Mouse (Mus musculus) kidney, postnatal 0 days (tissue): ENCODE measurements around the gene Rpl28. TPM values are rescaled to one million over a fixed set of nuclear protein-coding genes. Genes with fewer than 3 reads are reported as not detected.
A peak's percentile ranks its signal among the peaks of the same experiment; 100 is the strongest.
"Not testable (repeated sequence)": the region's sequence is repeated elsewhere in the genome, so short reads cannot be mapped to it uniquely, and the experiment has no call there.

Source experiments
- ATAC-seq: fragments of 200-750 bp; cut with Nextera tagmentation; replicated peaks from 2 replicates; pipeline ENCODE4 v1.8.0; 2017; ENCODE audit warnings: low read depth, moderate number of reproducible peaks, moderate TSS enrichment, moderate library complexity; ENCODE audit not compliant: low FRiP score
- DNase-seq: peaks from one replicate; pipeline ENCODE4 v3.0.0-alpha.2; 2016; ENCODE audit warnings: low spot score
- H3K27ac ChIP-seq: fragments of 300-500 bp; sonication (generic); 2 replicates; pipeline ENCODE4 v1.5.1; 2014; ENCODE audit warnings: mild to moderate bottlenecking
- H3K27me3 ChIP-seq: fragments of 300-500 bp; sonication (generic); 2 replicates; pipeline ENCODE4 v1.6.1; 2014; ENCODE audit warnings: low read length, mixed read lengths; ENCODE audit not compliant: insufficient read depth
- H3K36me3 ChIP-seq: fragments of 300-500 bp; sonication (generic); 2 replicates; pipeline ENCODE4 v1.6.1; 2014; ENCODE audit warnings: low read length, mixed read lengths; ENCODE audit not compliant: insufficient read depth
- H3K4me1 ChIP-seq: fragments of 300-500 bp; sonication (generic); replicated peaks from 2 replicates; pipeline ENCODE4 v1.6.1; 2014; ENCODE audit warnings: antibody characterized with exemption, low read length, mixed read lengths; ENCODE audit not compliant: insufficient read depth
- H3K4me2 ChIP-seq: fragments of 300-500 bp; sonication (generic); 2 replicates; pipeline ENCODE4 v1.6.1; 2014; ENCODE audit warnings: mild to moderate bottlenecking, low read length, moderate library complexity, mixed read lengths
- H3K4me3 ChIP-seq: fragments of 300-500 bp; sonication (generic); replicated peaks from 2 replicates; pipeline ENCODE4 v1.5.1; 2014; ENCODE audit warnings: low read depth, low read length
- H3K9ac ChIP-seq: fragments of 300-500 bp; sonication (generic); 2 replicates; pipeline ENCODE4 v1.6.1; 2014; ENCODE audit warnings: low read depth, low read length
- H3K9me3 ChIP-seq: fragments of 300-500 bp; sonication (generic); replicated peaks from 2 replicates; pipeline ENCODE4 v1.6.1; 2016; ENCODE audit warnings: low read length, inconsistent platforms, mixed read lengths
- CTCF ChIP-seq: IDR thresholded peaks from 2 replicates; pipeline ENCODE4 v1.5.1; 2016; ENCODE audit warnings: antibody characterized with exemption, low read depth, mild to moderate bottlenecking, moderate library complexity
- WGBS: fragments of 180-500 bp; shearing (Covaris S2); extraction: QIAGEN DNeasy Blood & Tissue Kit; methylation state at CpG from one replicate; pipeline ENCODE4 v1.1.7; 2014; 5-methylcytosine and 5-hydroxymethylcytosine counted together
- polyA plus RNA-seq: library from polyadenylated mRNA; unstranded; fragments of >200 nt; fragmentation: Nextera tagmentation; extraction: Ambion mirVana; gene quantifications from 2 replicates; pipeline ENCODE4 v1.2.1, GENCODE M21; 2015

Rpl28 gene
- polyA plus RNA-seq, 1 experiment from 2014 or later, result 480 TPM

- Histone ChIP-seq H3K4me3 (no peak overlapping the region), H3K4me2 (no peak overlapping the region)
- WGBS, result 63% methylated on average over 3 of the region's 3 CpGs
Measured at GRCm38 (mm10) chr7:4794631-4795168, 2.0 kb downstream of the Rpl28 start.

GRCm38 (mm10) chr7:4795767-4796433 lies 3.2 kb downstream of the Rpl28 start:
- ATAC-seq, result 0 out of 2 replicates have a peak, but pooled peaks have one; percentile 12
- Histone ChIP-seq H3K27ac (no peak overlapping the region), H3K4me2 (no peak overlapping the region), H3K27me3 (no peaks in the 10 kb centered on the region), H3K9ac (no peak overlapping the region), H3K9me3 (no peaks in the 10 kb centered on the region), H3K4me1 (peaks cover 8% of the 10 kb centered on the region; the same call in 1 of the 2 replicates), H3K4me3 (no peak overlapping the region), H3K36me3 (peaks cover 26% of the 10 kb centered on the region)
- 61% methylated on average over 7 of the region's 7 CpGs for WGBS
- peak; percentile 87 for TF ChIP-seq CTCF
- DNase-seq, result peak; percentile 88

More at GRCm38 (mm10) chr7:4794631-4795168, 2.0 kb downstream of the Rpl28 start:
- ATAC-seq, result no peak
- Histone ChIP-seq H3K27ac (no peak overlapping the region), H3K9me3 (no peaks in the 10 kb centered on the region), H3K36me3 (peaks cover 26% of the 10 kb centered on the region), H3K4me1 (peaks cover 8% of the 10 kb centered on the region; the same call in 1 of the 2 replicates), H3K9ac (0 out of 2 replicates have a peak overlapping the region, but pooled peaks have one; percentile 23), H3K27me3 (no peaks in the 10 kb centered on the region)
- no peak for DNase-seq
- no peak for TF ChIP-seq CTCF

DNA sequence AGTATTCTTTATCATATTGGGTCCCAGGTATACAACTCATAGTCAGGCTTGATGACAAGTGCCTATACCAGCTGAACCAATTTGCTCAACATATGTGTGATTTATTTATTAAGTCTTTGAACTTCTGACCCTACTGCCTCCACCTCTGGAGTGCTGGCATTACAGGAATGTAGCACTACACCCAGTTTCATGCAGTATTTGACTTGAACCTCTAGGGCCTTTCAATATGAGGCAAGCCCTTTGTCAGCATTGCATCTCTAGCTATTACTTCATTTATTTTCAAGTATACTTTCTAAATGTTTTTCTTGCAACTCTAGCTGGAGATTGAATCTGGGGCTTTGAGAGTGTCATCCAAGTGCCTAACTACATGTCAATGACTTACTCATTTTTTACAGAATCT lies 9.6 kb downstream of the Rpl28 start:
- no peak for ATAC-seq
- no peaks in the 10 kb centered on the region for H3K4me1 ChIP-seq
- no peaks in the 10 kb centered on the region for H3K27me3 ChIP-seq
- DNase-seq, result no peak
- no peak overlapping the region for H3K27ac ChIP-seq
- no peaks in the 10 kb centered on the region for H3K9me3 ChIP-seq
- no peak overlapping the region for H3K4me3 ChIP-seq
- no peak overlapping the region for H3K9ac ChIP-seq
- peaks cover 17% of the 10 kb centered on the region; the same call in 1 of the 2 replicates for H3K36me3 ChIP-seq
- no peak for TF ChIP-seq CTCF
- no peak overlapping the region for H3K4me2 ChIP-seq

DNA sequence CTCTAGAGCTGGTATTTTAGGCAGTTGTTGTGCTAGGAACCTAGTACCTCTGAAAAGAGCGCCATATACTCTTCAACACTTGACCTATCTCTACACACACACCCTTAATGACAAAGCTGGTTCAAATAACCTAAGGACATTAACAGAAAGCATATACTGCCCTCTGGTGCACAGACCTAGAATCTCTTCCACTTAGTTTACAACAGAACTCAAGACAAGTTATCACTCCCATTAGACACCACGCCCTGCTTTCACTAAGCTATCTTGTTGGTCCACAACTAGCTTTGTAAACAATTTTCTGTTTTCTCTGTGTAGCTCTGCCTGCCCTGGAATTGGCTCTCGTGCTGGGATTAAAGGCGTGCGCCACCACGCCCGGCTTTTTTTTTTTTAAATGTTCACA lies 14.0 kb downstream of the Rpl28 start:
- H3K4me1 ChIP-seq, result peaks cover 12% of the 10 kb centered on the region
- 86% methylated on average over 7 of the region's 7 CpGs for WGBS
- H3K9me3 ChIP-seq, result no peaks in the 10 kb centered on the region
- no peak overlapping the region for H3K27ac ChIP-seq
- ATAC-seq, result no peak
- peak; percentile 81 for DNase-seq
- no peak overlapping the region for H3K4me3 ChIP-seq
- H3K36me3 ChIP-seq, result peaks cover 22% of the 10 kb centered on the region
- peak; percentile 77 for TF ChIP-seq CTCF
- no peak overlapping the region for H3K4me2 ChIP-seq
- no peaks in the 10 kb centered on the region for H3K27me3 ChIP-seq
- no peak overlapping the region for H3K9ac ChIP-seq

- H3K4me2 ChIP-seq, result peak overlapping the region; percentile 79
- H3K36me3 ChIP-seq, result peaks cover 19% of the 10 kb centered on the region
- 36% methylated on average over 10 of the region's 10 CpGs for WGBS
- peaks cover 15% of the 10 kb centered on the region for H3K4me1 ChIP-seq
- not testable (repeated sequence) for H3K9me3 ChIP-seq, ATAC-seq, DNase-seq, H3K27me3 ChIP-seq
- peak overlapping the region; percentile 96; the same call in 1 of the 2 replicates for H3K27ac ChIP-seq
- peak overlapping the region; percentile 72 for H3K9ac ChIP-seq
- peak overlapping the region; percentile 61 for H3K4me3 ChIP-seq
Measured at GRCm38 (mm10) chr7:4811131-4811530, 18.5 kb downstream of the Rpl28 start.

DNA sequence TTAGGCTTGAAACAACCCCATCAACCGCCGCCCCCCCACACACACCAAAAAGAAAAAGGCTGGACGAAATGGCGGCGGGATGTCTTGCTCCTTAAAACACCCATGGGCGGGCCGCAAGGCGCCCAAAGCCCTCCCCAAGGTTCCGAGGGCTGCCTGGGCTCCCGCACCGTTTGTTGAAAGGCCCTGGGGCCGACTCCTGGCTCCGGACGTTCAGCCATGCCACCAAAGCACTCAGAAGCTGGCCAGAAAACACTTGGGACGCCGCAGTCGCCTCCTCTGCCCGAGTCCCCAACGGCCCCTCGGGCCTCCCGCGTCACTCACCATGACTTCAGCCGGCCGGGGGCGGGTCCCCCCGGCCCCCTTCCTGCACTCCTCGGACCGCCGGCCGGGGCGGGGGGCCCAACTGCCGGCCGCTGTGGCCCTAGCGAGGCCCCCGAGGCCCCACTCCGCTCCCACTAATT lies 19.2 kb downstream of the Rpl28 start:
- peak overlapping the region; percentile 79 for H3K4me2 ChIP-seq

More for the DNA sequence above, 19.2 kb downstream of the Rpl28 start:
- peaks cover 15% of the 10 kb centered on the region for H3K4me1 ChIP-seq
- peak overlapping the region; percentile 72 for H3K9ac ChIP-seq
- H3K27me3 ChIP-seq, result no peaks in the 10 kb centered on the region
- H3K9me3 ChIP-seq, result no peaks in the 10 kb centered on the region
- peak overlapping the region; percentile 96 for H3K27ac ChIP-seq
- 0% methylated on average over 26 of the region's 36 CpGs for WGBS
- TF ChIP-seq CTCF, result no peak
- ATAC-seq (no peak; the same call in 1 of the 2 replicates), DNase-seq (peak; percentile 44)
- peaks cover 12% of the 10 kb centered on the region for H3K36me3 ChIP-seq
- peak overlapping the region; percentile 61 for H3K4me3 ChIP-seq
